Mouse (Mus musculus) myocyte (in vitro differentiated cells): ENCODE measurements around the gene Chaf1a. TPM values are rescaled to one million over a fixed set of nuclear protein-coding genes. Genes with fewer than 3 reads are reported as not detected.

Source experiments
- H3K27me3 ChIP-seq: one replicate; pipeline ENCODE4 v1.6.1; 2011; ENCODE audit not compliant: control insufficient read depth, insufficient read depth, insufficient read length
- H3K36me3 ChIP-seq: one replicate; pipeline ENCODE4 v1.6.1; 2011; ENCODE audit not compliant: control insufficient read depth, insufficient read depth
- H3K4me2 ChIP-seq: one replicate; pipeline ENCODE4 v1.6.1; 2011; ENCODE audit warnings: low read depth, control low read depth
- H3K4me3 ChIP-seq: one replicate; pipeline ENCODE4 v1.5.1; 2011; ENCODE audit warnings: mild to moderate bottlenecking, control low read depth, moderate library complexity
- H3K79me2 ChIP-seq: one replicate; pipeline ENCODE4 v1.6.1; 2011; ENCODE audit not compliant: control insufficient read depth, insufficient read depth
- H3ac ChIP-seq: one replicate; pipeline ENCODE4 v1.6.1; 2011; ENCODE audit not compliant: control insufficient read depth, insufficient read length
- CEBPB ChIP-seq: IDR thresholded peaks from 2 replicates; pipeline ENCODE4 v1.6.1; 2011; ENCODE audit warnings: mild to moderate bottlenecking, moderate library complexity; ENCODE audit not compliant: poor library complexity, insufficient read depth, severe bottlenecking
- E2F4 ChIP-seq: IDR thresholded peaks from one replicate; pipeline ENCODE4 v1.6.1; 2011; ENCODE audit warnings: mild to moderate bottlenecking, control low read depth, moderate library complexity; ENCODE audit not compliant: insufficient read depth
- MAX ChIP-seq: IDR thresholded peaks from one replicate; pipeline ENCODE4 v1.6.1; 2011; ENCODE audit warnings: low read depth, mild to moderate bottlenecking, control low read depth
- MYOD1 ChIP-seq, 3 experiments: IDR thresholded peaks; one replicate each; pipeline ENCODE4 v1.6.1; 2011; ENCODE audit warnings: control low read depth in 2 of 3, low read depth in 2 of 3, mild to moderate bottlenecking in 2 of 3, moderate library complexity in 1 of 3; ENCODE audit not compliant: insufficient read length in 2 of 3, control insufficient read depth in 1 of 3
- MYOG ChIP-seq, 3 experiments: IDR thresholded peaks; one replicate each; pipeline ENCODE4 v1.6.1; 2011; ENCODE audit warnings: control low read depth in 2 of 3, low read depth in 2 of 3, mild to moderate bottlenecking in 2 of 3; ENCODE audit not compliant: insufficient read length in 2 of 3, control insufficient read depth in 1 of 3, insufficient read depth in 1 of 3
- POLR2A ChIP-seq: IDR thresholded peaks from one replicate; pipeline ENCODE4 v1.6.1; 2011; ENCODE audit warnings: low read depth, mild to moderate bottlenecking, control low read depth, moderate library complexity; ENCODE audit not compliant: insufficient read length
- POLR2AphosphoS2 ChIP-seq: IDR thresholded peaks from one replicate; pipeline ENCODE4 v1.6.1; 2011; ENCODE audit warnings: low read depth, control low read depth; ENCODE audit not compliant: insufficient read length
- REST ChIP-seq: IDR thresholded peaks from one replicate; pipeline ENCODE4 v1.6.1; 2011; ENCODE audit warnings: mild to moderate bottlenecking, control low read depth, moderate library complexity; ENCODE audit not compliant: insufficient read depth, insufficient read length
- SRF ChIP-seq: IDR thresholded peaks from one replicate; pipeline ENCODE4 v1.6.1; 2011; ENCODE audit warnings: low read depth; ENCODE audit not compliant: control insufficient read depth, insufficient read length
- TCF12 ChIP-seq: IDR thresholded peaks from one replicate; pipeline ENCODE4 v1.6.1; 2011; ENCODE audit warnings: mild to moderate bottlenecking, control low read depth; ENCODE audit not compliant: poor library complexity, insufficient read depth, severe bottlenecking
- TCF3 ChIP-seq: IDR thresholded peaks from one replicate; pipeline ENCODE4 v1.6.1; 2011; ENCODE audit warnings: low read depth, control low read depth; ENCODE audit not compliant: insufficient read length
- USF1 ChIP-seq: IDR thresholded peaks from one replicate; pipeline ENCODE4 v1.6.1; 2011; ENCODE audit warnings: low read depth, mild to moderate bottlenecking, control low read depth, moderate library complexity
- polyA plus RNA-seq: library from polyadenylated mRNA; unstranded; fragments of >200 nt; fragmentation: generic; extraction: Trizol; gene quantifications from one replicate; pipeline ENCODE4 v1.2.1, GENCODE M21; 2012; ENCODE audit warnings: missing spikeins

Gene Chaf1a
- polyA plus RNA-seq, 1 experiment, result 8.0 TPM

GRCm38 (mm10) chr17:56034040-56034725 is 6.1 kb upstream of the Chaf1a start:
- Histone ChIP-seq H3K36me3 (peaks cover 5% of the 10 kb centered on the region), H3K79me2 (peaks cover 69% of the 10 kb centered on the region), H3ac (peak overlapping the region; percentile 4), H3K4me3 (peak overlapping the region; percentile 80), H3K4me2 (peak overlapping the region; percentile 91), H3K27me3 (no peaks in the 10 kb centered on the region)
- TF ChIP-seq MYOD1 (IDR thresholded peaks at IDR 0.05; ENCODE audit: control insufficient read depth in 1 of 3, insufficient read length in 2 of 3, low read depth in 2 of 3) (peak; percentile 72 to 81 (median 79)), REST (no peak), MYOG (IDR thresholded peaks at IDR 0.05; ENCODE audit: control insufficient read depth in 1 of 3, insufficient read depth in 1 of 3, insufficient read length in 2 of 3, low read depth in 2 of 3) (peak in 1 of 3 experiments; percentile 58)

GRCm38 (mm10) chr17:56034726-56035100 is 5.5 kb upstream of the Chaf1a start:
- peaks cover 64% of the 10 kb centered on the region for H3K79me2 ChIP-seq
- TF ChIP-seq TCF3 (no peak), CEBPB (no peak), MYOG (IDR thresholded peaks at IDR 0.05; ENCODE audit: control insufficient read depth in 1 of 3, insufficient read depth in 1 of 3, insufficient read length in 2 of 3, low read depth in 2 of 3) (no peak), USF1 (no peak), SRF (no peak), POLR2A (no peak), TCF12 (no peak), POLR2AphosphoS2 (no peak), REST (no peak), E2F4 (no peak), MYOD1 (IDR thresholded peaks at IDR 0.05; ENCODE audit: control insufficient read depth in 1 of 3, insufficient read length in 2 of 3, low read depth in 2 of 3) (no peak), MAX (no peak)
- H3K4me3 ChIP-seq, result peak overlapping the region; percentile 80
- H3K36me3 ChIP-seq, result peaks cover 5% of the 10 kb centered on the region
- peak overlapping the region; percentile 4 for H3ac ChIP-seq
- no peaks in the 10 kb centered on the region for H3K27me3 ChIP-seq
- peak overlapping the region; percentile 91 for H3K4me2 ChIP-seq

- peak overlapping the region; percentile 4 for H3ac ChIP-seq
- TF ChIP-seq CEBPB (no peak), POLR2A (no peak), TCF3 (no peak), SRF (no peak), MAX (no peak), POLR2AphosphoS2 (no peak), E2F4 (no peak), USF1 (no peak), MYOG (IDR thresholded peaks at IDR 0.05; ENCODE audit: control insufficient read depth in 1 of 3, insufficient read depth in 1 of 3, insufficient read length in 2 of 3, low read depth in 2 of 3) (no peak), REST (no peak), TCF12 (no peak), MYOD1 (IDR thresholded peaks at IDR 0.05; ENCODE audit: control insufficient read depth in 1 of 3, insufficient read length in 2 of 3, low read depth in 2 of 3) (no peak)
- H3K4me2 ChIP-seq, result peak overlapping the region; percentile 91
- H3K36me3 ChIP-seq, result peaks cover 3% of the 10 kb centered on the region
- H3K79me2 ChIP-seq, result peaks cover 59% of the 10 kb centered on the region
- peak overlapping the region; percentile 80 for H3K4me3 ChIP-seq
- H3K27me3 ChIP-seq, result no peaks in the 10 kb centered on the region
Measured at GRCm38 (mm10) chr17:56035216-56035615, 5.0 kb upstream of the Chaf1a start.

GRCm38 (mm10) chr17:56036176-56036900 is 3.9 kb upstream of the Chaf1a start, which contains the start of gene Sh3gl1:
TSS of gene Sh3gl1 (minus strand) at chr17:56036635.
- H3K79me2 ChIP-seq, result peaks cover 58% of the 10 kb centered on the region
- no peaks in the 10 kb centered on the region for H3K27me3 ChIP-seq
- TF ChIP-seq USF1, result no peak
- TF ChIP-seq MYOG (IDR thresholded peaks at IDR 0.05; ENCODE audit: control insufficient read depth in 1 of 3, insufficient read depth in 1 of 3, insufficient read length in 2 of 3, low read depth in 2 of 3), result peak in 1 of 3 experiments; percentile 54
- TF ChIP-seq TCF3, result no peak
- TF ChIP-seq E2F4, result peak; percentile 69
- TF ChIP-seq MYOD1 (IDR thresholded peaks at IDR 0.05; ENCODE audit: control insufficient read depth in 1 of 3, insufficient read length in 2 of 3, low read depth in 2 of 3), result peak in 2 of 3 experiments; percentile 9 to 75
- no peak for TF ChIP-seq REST
- peak; percentile 91 for TF ChIP-seq POLR2AphosphoS2
- peak; percentile 45 for TF ChIP-seq SRF
- peak; percentile 37 for TF ChIP-seq MAX
- TF ChIP-seq POLR2A, result peak; percentile 90
- TF ChIP-seq CEBPB, result no peak
- no peak for TF ChIP-seq TCF12
- peak within 1 kb of the TSS; percentile 53 for H3ac ChIP-seq
- H3K36me3 ChIP-seq, result no peaks in the 10 kb centered on the region
- H3K4me2 ChIP-seq, result peak within 1 kb of the TSS; percentile 91
- peak within 1 kb of the TSS; percentile 80 for H3K4me3 ChIP-seq
